Mouse (Mus musculus): ENCODE measurements around the gene Clta.

- TF ChIP-seq POLR2A (IDR thresholded peaks at IDR 0.05; ENCODE audit: insufficient read depth, low read depth, low read length) (no peak), CTCF (IDR thresholded peaks at IDR 0.05; ENCODE audit: insufficient read depth, low read depth, low read length) (no peak)
Observed at GRCm38 (mm10) chr4:43968650-43969049, 35.6 kb upstream of the Clta start.
